Mouse (Mus musculus): Measurements from ENCODE around the gene Tor1b. TPM values are rescaled to one million over a fixed set of nuclear protein-coding genes. Genes with fewer than 3 reads are reported as not detected.

Gene Tor1b
- polyA plus RNA-seq, 1 experiment = 27.1 TPM

- H3K4me2 ChIP-seq (ENCODE audit: low read depth) = no peak overlapping the region
- H3K27me3 ChIP-seq (ENCODE audit: control insufficient read depth, insufficient read depth, insufficient read length) = no peaks in the 10 kb centered on the region
- H3ac ChIP-seq (ENCODE audit: control insufficient read depth, insufficient read length) = no peak overlapping the region
- no peak overlapping the region for H3K4me3 ChIP-seq
- no peaks in the 10 kb centered on the region for H3K79me2 ChIP-seq (ENCODE audit: control insufficient read depth, insufficient read depth)
- no peaks in the 10 kb centered on the region for H3K36me3 ChIP-seq (ENCODE audit: control insufficient read depth, insufficient read depth)
- TF ChIP-seq POLR2AphosphoS2 (IDR thresholded peaks at IDR 0.05; ENCODE audit: insufficient read length, low read depth) (no peak), TCF3 (IDR thresholded peaks at IDR 0.05; ENCODE audit: insufficient read length, low read depth) (no peak), E2F4 (IDR thresholded peaks at IDR 0.05; ENCODE audit: insufficient read depth) (no peak), MYOG (IDR thresholded peaks at IDR 0.05; ENCODE audit: control insufficient read depth in 1 of 3, insufficient read depth in 1 of 3, insufficient read length in 2 of 3, low read depth in 2 of 3) (no peak), TCF12 (IDR thresholded peaks at IDR 0.05; ENCODE audit: insufficient read depth, poor library complexity, severe bottlenecking) (no peak), USF1 (IDR thresholded peaks at IDR 0.05; ENCODE audit: low read depth) (no peak), POLR2A (IDR thresholded peaks at IDR 0.05; ENCODE audit: insufficient read length, low read depth) (no peak), REST (IDR thresholded peaks at IDR 0.05; ENCODE audit: insufficient read depth, insufficient read length) (no peak), CEBPB (IDR thresholded peaks at IDR 0.05; ENCODE audit: insufficient read depth, poor library complexity, severe bottlenecking) (no peak), MAX (IDR thresholded peaks at IDR 0.05; ENCODE audit: low read depth) (no peak), MYOD1 (IDR thresholded peaks at IDR 0.05; ENCODE audit: control insufficient read depth in 1 of 3, insufficient read length in 2 of 3, low read depth in 2 of 3) (no peak)
These were observed 37.5 kb downstream of the Tor1b start for GRCm38 (mm10) chr2:30990221-30990620.

GRCm38 (mm10) chr2:30994853-30995252, 42.1 kb downstream of the Tor1b start:
- Histone ChIP-seq H3K4me2 (ENCODE audit: low read depth) (peak overlapping the region; percentile 61), H3K79me2 (ENCODE audit: control insufficient read depth, insufficient read depth) (no peaks in the 10 kb centered on the region), H3ac (ENCODE audit: control insufficient read depth, insufficient read length) (no peak overlapping the region), H3K27me3 (ENCODE audit: control insufficient read depth, insufficient read depth, insufficient read length) (no peaks in the 10 kb centered on the region), H3K36me3 (ENCODE audit: control insufficient read depth, insufficient read depth) (no peaks in the 10 kb centered on the region), H3K4me3 (no peak overlapping the region)
- TF ChIP-seq USF1 (IDR thresholded peaks at IDR 0.05; ENCODE audit: low read depth) (no peak), MYOD1 (IDR thresholded peaks at IDR 0.05; ENCODE audit: control insufficient read depth in 1 of 3, insufficient read length in 2 of 3, low read depth in 2 of 3) (peak in 2 of 3 experiments; percentile 66 to 77), MYOG (IDR thresholded peaks at IDR 0.05; ENCODE audit: control insufficient read depth in 1 of 3, insufficient read depth in 1 of 3, insufficient read length in 2 of 3, low read depth in 2 of 3) (peak in 2 of 3 experiments; percentile 29 to 52)

- Histone ChIP-seq H3K4me2 (ENCODE audit: low read depth) (peak overlapping the region; percentile 61), H3K79me2 (ENCODE audit: control insufficient read depth, insufficient read depth) (no peaks in the 10 kb centered on the region), H3K36me3 (ENCODE audit: control insufficient read depth, insufficient read depth) (no peaks in the 10 kb centered on the region), H3ac (ENCODE audit: control insufficient read depth, insufficient read length) (no peak overlapping the region), H3K27me3 (ENCODE audit: control insufficient read depth, insufficient read depth, insufficient read length) (no peaks in the 10 kb centered on the region), H3K4me3 (peak overlapping the region; percentile 6)
- TF ChIP-seq USF1 (IDR thresholded peaks at IDR 0.05; ENCODE audit: low read depth) (peak; percentile 21), E2F4 (IDR thresholded peaks at IDR 0.05; ENCODE audit: insufficient read depth) (no peak)
These were observed 42.8 kb downstream of the Tor1b start for GRCm38 (mm10) chr2:30995432-30995996.

- Histone ChIP-seq H3K27me3 (ENCODE audit: control insufficient read depth, insufficient read depth, insufficient read length) (no peaks in the 10 kb centered on the region), H3K4me2 (ENCODE audit: low read depth) (peak overlapping the region; percentile 45), H3K36me3 (ENCODE audit: control insufficient read depth, insufficient read depth) (no peaks in the 10 kb centered on the region), H3K79me2 (ENCODE audit: control insufficient read depth, insufficient read depth) (no peaks in the 10 kb centered on the region), H3K4me3 (no peak overlapping the region), H3ac (ENCODE audit: control insufficient read depth, insufficient read length) (no peak overlapping the region)
- no peak for TF ChIP-seq POLR2AphosphoS2 (IDR thresholded peaks at IDR 0.05; ENCODE audit: insufficient read length, low read depth)
- peak in 2 of 3 experiments; percentile 29 to 55 for TF ChIP-seq MYOD1 (IDR thresholded peaks at IDR 0.05; ENCODE audit: control insufficient read depth in 1 of 3, insufficient read length in 2 of 3, low read depth in 2 of 3)
- peak in 2 of 3 experiments; percentile 33 to 78 for TF ChIP-seq MYOG (IDR thresholded peaks at IDR 0.05; ENCODE audit: control insufficient read depth in 1 of 3, insufficient read depth in 1 of 3, insufficient read length in 2 of 3, low read depth in 2 of 3)
- no peak for TF ChIP-seq MAX (IDR thresholded peaks at IDR 0.05; ENCODE audit: low read depth)
These were observed 45.9 kb downstream of the Tor1b start for GRCm38 (mm10) chr2:30998443-30999260.

GRCm38 (mm10) chr2:31002857-31003256, 50.1 kb downstream of the Tor1b start:
- Histone ChIP-seq H3K36me3 (ENCODE audit: control insufficient read depth, insufficient read depth) (no peaks in the 10 kb centered on the region), H3K79me2 (ENCODE audit: control insufficient read depth, insufficient read depth) (no peaks in the 10 kb centered on the region), H3K4me2 (ENCODE audit: low read depth) (no peak overlapping the region), H3K27me3 (ENCODE audit: control insufficient read depth, insufficient read depth, insufficient read length) (no peaks in the 10 kb centered on the region), H3K4me3 (no peak overlapping the region), H3ac (ENCODE audit: control insufficient read depth, insufficient read length) (no peak overlapping the region)
- TF ChIP-seq TCF3 (IDR thresholded peaks at IDR 0.05; ENCODE audit: insufficient read length, low read depth) (no peak), SRF (IDR thresholded peaks at IDR 0.05; ENCODE audit: control insufficient read depth, insufficient read length, low read depth) (no peak), REST (IDR thresholded peaks at IDR 0.05; ENCODE audit: insufficient read depth, insufficient read length) (no peak), TCF12 (IDR thresholded peaks at IDR 0.05; ENCODE audit: insufficient read depth, poor library complexity, severe bottlenecking) (no peak), POLR2A (IDR thresholded peaks at IDR 0.05; ENCODE audit: insufficient read length, low read depth) (no peak), MAX (IDR thresholded peaks at IDR 0.05; ENCODE audit: low read depth) (no peak), MYOD1 (IDR thresholded peaks at IDR 0.05; ENCODE audit: control insufficient read depth in 1 of 3, insufficient read length in 2 of 3, low read depth in 2 of 3) (no peak)

Data from myocyte (in vitro differentiated cells).